Mouse (Mus musculus) adrenal gland, postnatal 4 days (tissue): Measurements from ENCODE around the gene Ormdl3. TPM values are rescaled to one million over a fixed set of nuclear protein-coding genes. Genes with fewer than 3 reads are reported as not detected.

Source experiments
- DNase-seq, 2 experiments: peaks; one replicate each; pipeline ENCODE4 v3.0.0; 2021 to 2022; ENCODE audit warnings: low spot score in 2 of 2, mixed read lengths in 2 of 2
- total RNA-seq, 2 experiments: library from RNA; stranded (reverse); gene quantifications; 2 replicates each; pipeline ENCODE4 v1.2.3; 2021

The Ormdl3 gene
- total RNA-seq, 2 experiments from 2014 or later = 74.7 to 84.1 TPM

DNA sequence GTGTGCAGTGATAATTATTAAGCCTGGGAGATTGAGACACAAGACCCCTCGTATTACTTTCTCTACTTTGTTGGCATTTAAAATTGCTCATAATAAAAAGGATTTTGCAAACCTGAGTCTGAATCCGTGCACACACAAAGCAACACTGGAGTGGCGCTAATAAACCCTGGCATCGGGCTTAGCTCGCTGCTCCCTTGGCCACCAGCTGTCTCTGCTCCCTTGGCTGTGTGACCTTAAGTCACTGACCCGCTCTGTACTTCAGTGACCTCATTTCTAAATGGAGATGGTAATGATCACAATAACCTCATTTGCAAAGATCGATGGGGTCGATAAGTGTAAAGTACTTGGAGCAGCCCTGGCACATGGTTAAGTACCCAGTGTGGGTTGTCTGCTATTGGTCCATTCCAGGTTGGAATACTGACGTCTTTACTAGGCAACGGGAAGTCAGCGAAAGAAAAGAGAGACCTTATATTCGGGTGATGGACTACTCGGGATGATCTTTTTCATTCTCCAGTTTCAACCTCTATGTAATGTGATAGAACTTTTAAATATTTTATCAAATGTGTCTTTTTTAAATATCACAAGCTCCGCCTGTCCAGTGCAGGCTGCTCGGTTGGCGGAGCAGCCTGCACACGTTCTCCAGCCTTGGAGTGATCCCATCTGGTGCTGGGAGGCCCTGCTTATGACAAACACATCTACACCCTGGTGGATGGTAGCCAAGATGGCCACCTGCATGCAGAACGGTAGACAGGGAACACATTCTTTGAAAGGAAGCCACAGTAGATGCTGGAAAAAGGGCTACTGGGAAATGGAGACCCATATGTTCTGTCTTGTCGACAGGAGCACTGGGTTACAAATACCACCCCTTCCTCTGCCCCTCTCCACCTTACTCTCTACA is 3.6 kb upstream of the Ormdl3 start:
- no peak for DNase-seq

DNA sequence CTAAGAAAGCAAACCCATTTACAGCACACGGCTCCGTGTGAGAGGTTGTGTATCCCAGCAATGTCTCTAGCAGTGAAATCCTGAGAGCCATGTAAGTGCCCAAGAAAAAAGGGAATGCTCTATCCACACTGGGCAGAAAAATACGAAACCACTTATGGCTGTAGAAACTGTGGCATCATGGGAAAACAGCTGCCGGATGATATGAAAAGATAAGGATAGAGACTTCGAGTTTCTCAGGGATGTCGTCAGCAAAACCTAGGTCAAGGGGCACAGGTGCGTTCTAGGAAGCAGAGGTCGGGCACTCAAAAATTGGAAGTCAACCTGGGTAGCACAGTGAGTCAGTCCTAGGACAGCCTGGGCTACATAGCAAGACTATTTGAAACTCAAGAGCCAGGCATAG is 2.1 kb upstream of the Ormdl3 start:
- no peak for DNase-seq

DNA sequence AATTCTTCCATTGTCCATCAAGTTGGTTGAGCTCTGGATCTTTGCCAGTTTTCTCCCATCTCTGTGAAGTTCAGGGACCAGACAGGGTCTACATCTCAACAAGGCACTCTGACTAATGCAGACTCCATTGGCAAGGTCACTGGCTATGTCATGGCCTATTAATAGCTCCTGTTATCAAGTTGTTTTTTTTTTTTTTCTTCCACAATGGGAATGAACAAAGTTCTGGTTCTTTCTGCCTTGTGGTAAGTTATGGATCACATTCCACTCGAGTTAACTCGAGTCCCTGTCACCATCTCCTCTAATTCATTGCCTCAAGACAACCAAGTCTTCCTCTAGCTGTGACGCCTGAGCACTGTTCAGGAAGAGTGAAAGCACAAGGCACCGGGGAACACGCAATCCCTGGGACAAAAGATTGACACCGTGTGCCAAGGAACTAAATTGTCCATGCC is 1.7 kb upstream of the Ormdl3 start:
- DNase-seq = no peak

DNA sequence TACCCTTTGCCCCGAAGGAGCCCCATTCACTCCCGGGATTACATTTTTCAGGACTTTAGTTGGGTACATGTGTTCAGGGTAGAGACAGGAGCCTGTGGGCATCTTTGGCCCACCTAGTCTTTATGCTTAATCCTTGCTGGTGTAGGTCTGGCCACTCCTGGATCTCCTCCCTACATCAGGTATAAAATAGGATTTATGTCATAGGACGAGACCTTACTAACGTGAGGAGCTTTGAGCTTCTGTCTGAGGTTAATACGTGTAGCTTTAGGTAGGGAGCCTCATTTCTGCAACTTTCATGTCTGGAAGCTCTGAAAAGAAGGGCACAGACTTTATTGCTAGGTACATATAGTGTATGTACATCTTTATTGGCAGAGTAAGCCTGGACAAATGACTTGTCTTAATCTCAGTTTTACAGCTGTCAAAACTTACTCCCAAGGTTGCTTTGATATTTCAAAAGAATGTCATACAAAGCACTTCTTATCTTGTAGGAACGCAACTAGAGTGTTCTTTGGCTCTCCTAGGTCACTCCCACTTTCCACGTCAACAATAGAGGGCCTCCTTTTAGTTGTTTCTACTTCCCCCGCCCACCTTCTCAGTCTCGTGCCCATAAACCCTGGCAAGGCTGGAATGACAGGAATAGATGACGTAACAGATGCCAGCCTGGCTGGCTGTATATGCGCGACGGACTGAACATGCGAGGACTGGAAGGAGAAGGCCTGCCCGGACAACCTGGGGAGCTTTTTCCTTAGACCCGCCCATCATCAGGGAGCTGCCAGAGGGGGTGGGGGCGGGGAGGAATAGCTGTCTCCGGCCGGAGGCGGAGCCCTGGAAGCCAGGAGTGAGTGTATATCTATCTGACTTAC is 747 bp upstream of the Ormdl3 start:
- peak; percentile 39 to 62 for DNase-seq

DNA sequence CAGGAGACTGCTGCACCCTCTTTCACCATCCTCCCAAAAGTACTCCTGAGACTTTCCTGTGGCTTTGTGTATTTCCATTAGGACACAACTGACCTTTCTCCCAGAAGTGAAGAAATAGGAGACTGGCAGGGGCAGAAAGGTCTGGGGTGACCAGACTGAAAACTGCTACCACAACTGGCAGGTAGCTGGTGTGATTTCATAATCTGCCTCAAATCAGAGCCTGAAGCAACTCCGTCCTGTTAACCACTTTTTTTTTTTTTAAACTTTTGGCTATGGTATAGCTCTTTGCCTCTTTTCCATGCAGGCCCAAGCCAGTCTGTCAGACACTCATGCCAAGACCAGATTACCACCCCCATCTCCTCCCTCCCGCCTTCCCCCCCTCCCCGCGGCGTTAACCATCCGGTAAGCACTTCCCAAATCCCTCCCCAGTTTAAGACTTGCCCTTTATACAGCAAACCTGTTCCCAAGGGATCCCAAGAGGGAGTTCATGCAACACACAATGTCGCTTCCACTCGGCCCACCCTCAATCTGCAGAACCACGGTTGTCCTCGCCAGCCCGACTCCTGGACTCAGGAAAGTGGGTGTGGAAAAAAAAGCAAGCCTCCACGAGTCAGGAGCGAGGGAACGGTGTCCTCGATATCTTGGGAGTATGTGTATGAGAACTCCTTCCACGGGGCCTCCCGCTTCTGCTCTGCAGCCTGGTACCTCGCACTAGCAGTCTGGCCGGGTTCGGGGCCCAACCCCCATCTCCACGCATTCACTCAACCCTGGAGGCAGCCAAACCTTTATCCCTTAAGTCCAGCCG is 879 bp downstream of the Ormdl3 start:
- DNase-seq = no peak

DNA sequence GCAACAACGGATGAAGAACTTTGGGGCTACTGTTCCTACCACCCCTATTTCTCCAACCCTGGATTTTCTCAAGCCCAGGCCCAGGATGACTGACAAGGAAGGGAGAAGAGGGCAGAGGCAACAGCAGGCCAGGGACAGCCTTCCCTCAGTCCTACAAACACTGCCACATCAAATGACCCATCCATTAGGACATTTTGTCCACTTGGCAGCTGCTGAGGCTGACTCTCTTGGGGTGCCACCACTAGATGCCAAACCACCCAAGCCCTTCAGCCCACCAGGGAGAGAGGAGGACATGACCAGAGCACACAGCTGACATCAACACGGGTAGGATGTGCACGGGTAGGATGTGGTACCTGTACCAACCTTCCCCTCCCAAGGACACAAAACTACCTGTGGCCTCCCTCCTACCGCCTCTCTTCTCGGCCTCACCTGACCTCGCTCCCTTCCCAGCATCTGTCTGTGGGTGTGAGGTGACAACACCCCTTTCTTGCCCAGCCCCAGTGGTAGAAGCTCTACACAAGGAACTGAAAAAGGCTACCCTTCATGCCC is 2.5 kb downstream of the Ormdl3 start:
- DNase-seq = no peak

DNA sequence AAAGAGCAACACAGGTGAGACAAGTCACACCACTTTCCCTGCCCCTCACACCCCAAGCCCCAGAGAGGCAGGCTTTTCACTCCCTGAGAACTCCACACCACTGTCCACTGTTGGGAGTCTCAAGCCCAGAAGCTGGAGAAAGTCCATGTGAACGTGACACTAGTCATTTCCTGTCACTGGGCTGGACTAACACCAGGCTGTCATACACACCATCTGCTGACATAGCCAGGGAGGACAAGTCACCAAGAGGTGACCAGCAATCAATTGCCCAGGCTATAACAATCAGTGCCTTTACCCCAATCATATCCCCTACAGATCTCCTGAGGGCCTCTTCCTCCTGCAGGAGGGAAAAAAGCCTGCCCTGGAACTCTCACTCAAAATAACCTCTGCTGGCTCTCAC is 3.0 kb downstream of the Ormdl3 start:
- no peak for DNase-seq

DNA sequence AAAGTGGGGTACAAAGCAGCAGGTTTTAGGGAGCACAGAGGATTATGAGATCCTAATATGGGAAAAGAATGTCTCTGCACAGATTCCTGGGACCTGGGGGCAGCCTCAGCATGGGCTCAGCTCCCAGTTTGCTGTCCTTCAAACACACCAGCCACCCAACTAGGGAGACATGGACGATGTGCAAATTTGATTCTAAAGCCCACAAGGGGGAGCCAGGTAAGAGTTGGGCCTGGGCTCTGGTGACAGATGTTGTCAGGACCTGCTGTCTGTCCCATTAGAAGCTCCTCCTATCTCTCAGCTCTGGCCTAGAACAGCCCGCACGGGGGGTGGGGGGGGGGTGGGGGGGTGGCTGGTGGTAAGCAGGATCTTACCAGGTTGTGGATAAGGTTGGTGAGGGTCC is 3.6 kb downstream of the Ormdl3 start:
- no peak for DNase-seq

DNA sequence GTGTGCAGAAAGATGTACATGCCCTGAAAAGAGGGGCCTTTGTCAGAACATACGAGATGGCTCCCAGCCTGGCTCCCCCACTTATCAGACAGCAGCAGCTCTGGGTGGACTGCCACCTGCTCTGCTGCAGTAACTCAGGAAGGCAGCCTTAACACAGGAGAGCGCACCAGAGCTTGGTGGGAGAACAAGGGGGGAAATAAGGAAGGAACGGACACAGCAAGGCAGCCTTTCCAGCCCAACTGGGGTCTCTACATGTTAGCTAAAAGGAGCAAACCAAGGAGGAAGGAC is 4.0 kb downstream of the Ormdl3 start:
- DNase-seq = no peak

- no peak for DNase-seq
Observed at GRCm38 (mm10) chr11:98582551-98583264, 4.5 kb downstream of the Ormdl3 start.

DNA sequence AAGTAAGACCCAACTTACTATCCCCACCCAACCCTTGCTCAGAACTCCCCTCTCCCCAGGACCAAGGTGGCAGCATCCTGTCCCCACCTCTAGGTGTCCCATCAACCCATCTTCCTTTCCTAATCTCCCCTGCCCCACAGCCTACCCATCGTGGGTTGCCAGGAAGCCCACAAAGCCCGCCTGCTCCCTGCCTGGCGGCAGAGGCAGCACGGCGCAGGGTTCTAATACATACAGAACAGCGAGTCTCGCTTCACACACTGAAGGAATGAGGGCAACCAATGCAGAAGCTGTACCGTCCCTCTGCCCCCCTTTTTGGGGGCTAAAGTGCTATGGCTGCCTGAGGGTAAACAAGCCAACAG is 5.2 kb downstream of the Ormdl3 start:
- DNase-seq = no peak

GRCm38 (mm10) chr11:98581286-98582029 is 5.7 kb downstream of the Ormdl3 start:
- DNase-seq = no peak

DNA sequence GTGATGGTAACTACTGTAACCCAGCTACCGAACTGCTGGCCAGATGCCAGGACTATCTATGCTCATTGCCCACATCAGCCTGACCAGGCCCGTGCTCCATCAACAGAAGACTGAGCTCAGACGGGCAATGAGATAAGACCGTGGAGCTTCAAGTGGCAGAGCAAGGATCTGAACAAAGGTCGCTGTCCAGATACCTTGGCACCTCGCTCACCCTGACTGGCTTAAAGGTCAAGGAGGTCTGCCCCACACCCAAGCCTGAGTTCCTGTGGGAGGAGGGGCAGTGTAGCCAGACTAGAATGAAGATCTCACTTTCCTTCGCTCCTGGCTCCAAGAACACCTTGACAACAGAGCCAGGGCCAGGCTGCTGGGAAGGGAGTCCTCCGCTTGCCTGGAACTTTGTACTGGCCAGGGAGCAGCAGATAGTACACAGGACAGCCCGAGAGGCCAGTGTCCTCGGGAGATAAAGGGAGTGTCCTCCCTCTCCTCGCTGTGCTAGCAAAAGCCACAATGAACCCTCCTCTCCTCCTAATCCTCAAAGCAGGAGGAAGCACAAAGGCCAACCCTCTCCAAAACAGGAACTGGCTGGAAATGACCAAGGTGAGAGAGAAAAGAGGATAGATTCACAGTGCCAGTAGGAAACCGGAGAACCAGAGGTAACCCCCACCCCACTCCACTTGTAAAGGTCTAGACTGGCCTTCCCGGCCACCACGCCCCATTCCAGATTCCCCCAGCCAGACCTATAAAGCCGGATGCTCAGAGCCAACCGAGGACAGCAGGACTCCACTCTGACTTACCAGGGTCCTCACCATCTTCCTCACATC is 6.7 kb downstream of the Ormdl3 start:
- no peak for DNase-seq

DNA sequence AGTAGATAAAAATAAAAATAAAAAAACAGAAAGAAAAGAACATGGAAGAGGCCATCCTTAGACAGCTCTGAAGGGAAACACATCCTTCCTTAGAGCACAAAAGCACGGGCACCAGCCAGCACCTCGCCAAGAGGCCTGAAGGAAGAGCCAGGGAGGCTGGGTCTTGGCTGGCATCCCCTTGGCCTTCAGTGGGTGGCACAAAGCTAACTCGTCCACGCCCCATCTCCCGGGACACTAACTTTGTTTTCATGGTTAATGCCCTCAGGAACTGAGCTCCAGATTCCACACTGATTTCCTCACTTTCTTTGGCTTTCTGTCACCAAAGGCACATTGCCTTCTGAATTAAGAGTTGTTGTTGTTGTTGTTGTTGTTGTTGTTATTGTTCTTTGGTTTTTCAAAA is 9.4 kb downstream of the Ormdl3 start:
- no peak for DNase-seq

GRCm38 (mm10) chr11:98569461-98569860 is 17.7 kb downstream of the Ormdl3 start:
- DNase-seq = no peak

GRCm38 (mm10) chr11:98568326-98568725 is 18.8 kb downstream of the Ormdl3 start:
- DNase-seq = no peak

GRCm38 (mm10) chr11:98563921-98564414 is 23.2 kb downstream of the Ormdl3 start:
- no peak for DNase-seq

DNA sequence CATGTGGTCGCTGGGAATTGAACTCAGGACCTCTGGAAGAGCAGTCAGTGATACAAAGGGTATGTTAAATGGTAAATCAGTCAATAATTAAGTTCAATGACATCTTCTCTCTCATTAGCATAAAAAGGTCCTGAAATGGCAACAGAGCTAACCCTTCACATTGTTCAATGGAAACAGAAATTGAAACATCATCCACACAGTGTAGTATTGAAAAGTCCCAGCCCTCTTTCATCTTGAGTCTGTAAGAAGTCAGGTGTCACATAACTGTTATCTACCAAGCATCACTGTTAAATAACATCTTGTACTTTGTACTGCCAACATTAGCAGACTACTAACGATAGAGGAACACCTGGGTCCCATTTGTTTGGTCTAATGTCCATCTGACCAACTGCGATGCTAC is 24.1 kb downstream of the Ormdl3 start:
- DNase-seq = no peak

DNA sequence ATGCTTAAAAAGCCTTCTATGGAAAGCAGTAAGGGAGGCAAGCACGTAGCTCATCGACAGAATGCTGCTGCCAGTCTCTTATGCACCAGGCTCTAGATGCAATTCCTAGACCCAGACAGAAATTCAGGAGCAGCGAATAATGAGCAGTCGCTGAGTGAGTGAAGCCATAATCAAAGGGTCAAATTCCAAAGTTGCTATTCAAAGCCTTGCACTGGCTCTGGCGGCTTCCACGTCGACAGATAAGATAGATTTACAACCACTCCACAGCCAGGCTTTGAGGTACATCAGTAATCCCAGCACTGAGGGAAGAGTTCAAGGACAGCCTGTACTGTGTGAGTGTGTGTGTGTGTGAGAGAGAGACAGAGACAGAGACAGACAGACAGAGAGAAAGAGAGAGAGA is 26.2 kb downstream of the Ormdl3 start:
- DNase-seq = no peak
